Mouse (Mus musculus) subcutaneous adipose tissue, adult 2 months (tissue): ENCODE measurements around the gene Pigv. TPM values are rescaled to one million over a fixed set of nuclear protein-coding genes. Genes with fewer than 3 reads are reported as not detected.

Source experiments
- polyA plus RNA-seq: library from polyadenylated mRNA; depleted of rRNA; stranded (reverse); fragments of >200 nt; gene quantifications from 2 replicates; pipeline ENCODE4 v1.2.3, GENCODE M21; 2012; ENCODE audit warnings: low replicate concordance; rRNA removed

Gene Pigv
- polyA plus RNA-seq, result 9.1 and 14.4 TPM in 2 replicates

GRCm38 (mm10) chr4:133671881-133672844 lies at the start of gene Pigv:
Pigv (minus strand) TSS chr4:133672647.

GRCm38 (mm10) chr4:133649989-133650699 lies 22.3 kb downstream of the Pigv start, which contains the start of gene Zdhhc18:
Zdhhc18 (minus strand) TSS chr4:133650154.

Other genes with a start within 250 kb of the Pigv start
- 2.0 and 4.5 TPM in 2 replicates for gene Tent5b, start 192.5 kb downstream of the Pigv start, polyA plus RNA-seq
- 3.1 TPM in 2 replicates for gene Trnp1, start 174.1 kb downstream of the Pigv start, polyA plus RNA-seq
- gene Kdf1, start 153.7 kb downstream of the Pigv start, polyA plus RNA-seq, result 9.2 TPM in 1 of 2 replicates, not detected in the other
- 35.3 and 61.0 TPM in 2 replicates for gene Nudc, start 126.7 kb downstream of the Pigv start, polyA plus RNA-seq
- gene Nr0b2, start 119.3 kb downstream of the Pigv start, polyA plus RNA-seq, result 0.28 TPM in 1 of 2 replicates, not detected in the other
- gene Gpatch3, start 97.9 kb downstream of the Pigv start, polyA plus RNA-seq, result 3.8 and 5.0 TPM in 2 replicates
- gene Gpn2, start 88.3 kb downstream of the Pigv start, polyA plus RNA-seq, result 28.4 and 33.3 TPM in 2 replicates
- gene Sfn, start 70.5 kb downstream of the Pigv start, polyA plus RNA-seq, result 4.3 and 10.0 TPM in 2 replicates
- 42.4 and 51.5 TPM in 2 replicates for gene Zdhhc18, start 22.5 kb downstream of the Pigv start, polyA plus RNA-seq
- 26.6 and 68.4 TPM in 2 replicates for gene Arid1a, start 84.1 kb upstream of the Pigv start, polyA plus RNA-seq
- 17.3 and 37.5 TPM in 2 replicates for gene Rps6ka1, start 215.2 kb upstream of the Pigv start, polyA plus RNA-seq